Mouse (Mus musculus) 416B (cell line): ENCODE measurements around the gene Etl4.

ENCODE experiments used
- DNase-seq: peaks from one replicate; pipeline ENCODE4 v3.0.0; 2011; ENCODE audit warnings: low read depth

Etl4 gene

GRCm38 (mm10) chr2:19909171-19909899 is at the start of gene Etl4:
Gene Etl4, plus strand, starts transcription at chr2:19909780.
- DNase-seq = no peak

GRCm38 (mm10) chr2:19869167-19869566 is 40.4 kb upstream of the Etl4 start:
- DNase-seq = no peak

GRCm38 (mm10) chr2:19871881-19872280 is 37.7 kb upstream of the Etl4 start:
- no peak for DNase-seq

GRCm38 (mm10) chr2:19890875-19891274 is 18.7 kb upstream of the Etl4 start:
- peak; percentile 3 for DNase-seq

- no peak for DNase-seq
These were observed 560 bp downstream of the Etl4 start for GRCm38 (mm10) chr2:19909900-19910780.

- DNase-seq = no peak
These were observed 1.2 kb downstream of the Etl4 start for GRCm38 (mm10) chr2:19910781-19911175.

GRCm38 (mm10) chr2:19919190-19919589 is 9.6 kb downstream of the Etl4 start:
- peak; percentile 18 for DNase-seq

GRCm38 (mm10) chr2:19930009-19930408 is 20.4 kb downstream of the Etl4 start:
- DNase-seq = no peak

- no peak for DNase-seq
These were observed 24.3 kb downstream of the Etl4 start for GRCm38 (mm10) chr2:19933836-19934235.

- no peak for DNase-seq
These were observed 35.6 kb downstream of the Etl4 start for GRCm38 (mm10) chr2:19945205-19945604.

- DNase-seq = no peak
These were observed 43.4 kb downstream of the Etl4 start for GRCm38 (mm10) chr2:19953028-19953427.

- DNase-seq = no peak
These were observed 56.9 kb downstream of the Etl4 start for GRCm38 (mm10) chr2:19966445-19966844.

- DNase-seq = no peak
These were observed 128.1 kb downstream of the Etl4 start for GRCm38 (mm10) chr2:20037671-20038070.

GRCm38 (mm10) chr2:20072377-20072776 is 162.8 kb downstream of the Etl4 start:
- no peak for DNase-seq

- no peak for DNase-seq
These were observed 166.7 kb downstream of the Etl4 start for GRCm38 (mm10) chr2:20076118-20076796.

GRCm38 (mm10) chr2:20084781-20085180 is 175.2 kb downstream of the Etl4 start:
- DNase-seq = no peak

- DNase-seq = no peak
These were observed 195.9 kb downstream of the Etl4 start for GRCm38 (mm10) chr2:20105456-20105855.

GRCm38 (mm10) chr2:20111703-20112102 is 202.1 kb downstream of the Etl4 start:
- DNase-seq = no peak

GRCm38 (mm10) chr2:20125914-20126313 is 216.3 kb downstream of the Etl4 start:
- no peak for DNase-seq

- DNase-seq = no peak
These were observed 222.2 kb downstream of the Etl4 start for GRCm38 (mm10) chr2:20131792-20132191.

- no peak for DNase-seq
These were observed 228.8 kb downstream of the Etl4 start for GRCm38 (mm10) chr2:20138426-20138825.

- DNase-seq = no peak
These were observed 235.8 kb downstream of the Etl4 start for GRCm38 (mm10) chr2:20145368-20145767.

- no peak for DNase-seq
These were observed 257.5 kb downstream of the Etl4 start for GRCm38 (mm10) chr2:20167073-20167472.
